Mouse (Mus musculus) bone marrow macrophage, adult 2 months (primary cell): Measurements from ENCODE around the gene Gm11596. TPM values are rescaled to one million over a fixed set of nuclear protein-coding genes. Genes with fewer than 3 reads are reported as not detected.
"Not testable (repeated sequence)": the region's sequence is repeated elsewhere in the genome, so short reads cannot be mapped to it uniquely, and the experiment has no call there.

ENCODE experiments used
- H3K27ac ChIP-seq: 2 replicates; pipeline ENCODE4 v1.5.1; 2012; ENCODE audit warnings: low read depth, low read length; ENCODE audit not compliant: insufficient read depth
- H3K4me1 ChIP-seq: 2 replicates; pipeline ENCODE4 v1.6.1; 2012; ENCODE audit warnings: low read length; ENCODE audit not compliant: control insufficient read depth, insufficient read depth
- H3K4me3 ChIP-seq: 2 replicates; pipeline ENCODE4 v1.5.1; 2012; ENCODE audit warnings: mild to moderate bottlenecking, low read length, moderate library complexity; ENCODE audit not compliant: insufficient read depth
- CTCF ChIP-seq: IDR thresholded peaks from 2 replicates; pipeline ENCODE4 v1.5.1; 2012; ENCODE audit warnings: low read depth, mild to moderate bottlenecking, low read length, moderate library complexity
- POLR2A ChIP-seq: IDR thresholded peaks from 2 replicates; pipeline ENCODE4 v1.6.1; 2012; ENCODE audit warnings: mild to moderate bottlenecking, low read depth, low read length, borderline replicate concordance
- polyA plus RNA-seq: library from polyadenylated mRNA; stranded (reverse); fragments of >200 nt; gene quantifications from 2 replicates; pipeline ENCODE4 v1.2.4, GENCODE M21; 2012; ENCODE audit not compliant: missing spikeins, insufficient read depth, insufficient read length

Gm11596 gene
- not detected in 2 replicates for polyA plus RNA-seq

DNA sequence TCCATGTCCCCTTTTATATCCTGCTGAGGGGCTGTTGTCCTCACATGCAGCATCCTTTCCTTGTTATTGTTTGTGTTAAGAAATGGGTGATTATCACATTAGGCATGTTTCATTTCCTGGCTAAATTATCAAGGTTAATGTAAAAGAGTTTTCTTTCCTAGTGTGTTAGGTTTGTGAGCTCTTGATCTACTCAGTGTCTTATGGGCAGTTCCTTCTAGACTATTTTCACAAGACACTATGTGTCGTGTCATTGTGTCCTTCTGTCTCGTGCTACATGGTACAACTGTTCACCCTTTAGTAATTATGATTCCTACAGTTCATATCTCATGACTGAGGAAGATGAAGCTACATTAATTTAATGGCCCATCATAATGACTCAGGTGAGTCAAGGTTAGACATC lies at the start of gene Gm11596:
Gene Gm11596, minus strand, starts transcription at position 101 of the 400 bp plus-strand sequence.
- Histone ChIP-seq H3K4me3 (no peak within 1 kb of the TSS), H3K4me1 (no peaks in the 10 kb centered on the region), H3K27ac (no peak within 1 kb of the TSS)
- TF ChIP-seq CTCF = no peak
- TF ChIP-seq POLR2A = no peak

DNA sequence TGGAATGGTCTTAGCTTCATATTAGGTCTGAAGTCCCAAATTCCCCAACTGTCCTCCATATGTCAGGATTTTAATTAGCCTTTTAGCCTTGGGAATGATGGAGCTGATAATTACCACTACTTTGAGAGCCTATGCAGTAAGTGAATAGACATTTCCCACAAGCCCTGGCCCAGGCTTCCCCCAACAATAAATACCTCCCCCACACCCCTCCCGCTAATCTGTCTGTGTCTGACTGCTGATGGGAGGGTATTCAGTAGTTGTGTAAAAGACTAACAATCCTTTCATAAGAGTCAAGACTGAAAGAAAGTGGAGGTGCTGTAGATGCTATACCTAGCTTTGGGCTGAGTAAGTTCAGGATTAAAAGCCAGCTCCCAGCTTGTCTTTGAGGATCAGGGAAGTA lies 48.9 kb upstream of the Gm11596 start:
- H3K4me1 ChIP-seq = no peaks in the 10 kb centered on the region
- H3K27ac ChIP-seq = no peak overlapping the region
- H3K4me3 ChIP-seq = no peak overlapping the region
- TF ChIP-seq POLR2A (no peak), CTCF (no peak)

DNA sequence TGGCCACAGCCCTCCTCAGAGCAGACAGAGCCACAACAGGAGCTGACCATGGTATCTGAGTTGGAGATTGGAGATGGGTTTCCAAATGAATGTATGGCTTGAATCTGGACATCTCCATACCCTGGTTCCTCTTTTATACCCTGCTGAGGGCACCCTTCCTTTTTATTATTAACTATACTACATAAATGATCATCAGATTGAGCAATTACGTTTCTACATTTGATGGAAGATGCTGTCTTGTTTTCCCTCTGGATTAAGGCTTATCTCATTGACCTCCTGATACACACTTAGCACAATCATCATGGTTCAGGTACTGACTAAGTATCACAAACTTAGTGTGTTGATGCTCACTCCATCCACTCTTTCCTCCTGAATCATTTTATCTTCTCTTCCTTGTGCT lies 44.7 kb upstream of the Gm11596 start, which contains the start of gene 2300003K06Rik:
Gene 2300003K06Rik, minus strand, starts transcription at position 101 of the 400 bp plus-strand sequence.
- no peak within 1 kb of the TSS for H3K27ac ChIP-seq
- TF ChIP-seq POLR2A (no peak), CTCF (no peak)
- H3K4me3 ChIP-seq = no peak within 1 kb of the TSS
- H3K4me1 ChIP-seq = no peaks in the 10 kb centered on the region

DNA sequence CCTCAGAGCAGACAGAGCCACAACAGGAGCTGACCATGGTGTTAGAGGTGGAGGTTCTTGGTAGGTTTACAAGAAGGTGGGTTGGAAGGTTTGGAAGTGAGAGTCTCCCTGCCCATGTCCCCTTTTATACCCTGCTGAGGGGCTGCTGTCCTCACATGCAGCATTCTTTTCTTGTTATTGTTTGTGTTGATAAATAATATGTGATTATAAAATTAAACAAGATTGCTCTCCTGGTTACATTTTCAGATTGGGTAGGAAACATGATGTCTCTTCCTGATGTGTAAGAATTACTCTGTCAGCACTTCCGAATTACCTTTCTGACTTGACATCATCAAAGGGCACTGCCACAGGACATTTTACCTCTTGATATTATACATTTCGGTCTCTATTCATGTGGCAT lies 22.3 kb upstream of the Gm11596 start, which contains the start of gene Gm11564:
Gene Gm11564, minus strand, starts transcription at position 101 of the 400 bp plus-strand sequence.
- H3K4me3 ChIP-seq, H3K27ac ChIP-seq, H3K4me1 ChIP-seq: not testable (repeated sequence)

DNA sequence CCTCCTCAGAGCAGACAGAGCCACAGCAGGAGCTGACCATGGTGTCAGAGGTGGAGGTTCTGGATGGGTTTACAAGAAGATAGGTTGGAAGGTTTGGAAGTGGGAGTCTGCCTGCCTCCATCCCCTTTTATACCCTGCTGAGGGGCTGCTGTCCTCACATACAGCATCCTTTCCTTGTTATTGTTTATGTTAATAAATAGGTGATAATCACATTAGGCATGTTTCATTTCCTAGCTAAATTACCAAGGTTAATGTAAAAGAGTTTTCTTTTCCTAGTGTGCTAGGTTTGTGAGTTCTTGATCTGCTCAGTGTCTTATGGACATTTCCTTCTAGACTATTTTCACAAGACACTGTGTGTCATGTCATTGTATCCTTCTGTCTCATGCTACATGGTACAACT lies 16.5 kb upstream of the Gm11596 start, which contains the start of gene Krtap4-13:
Gene Krtap4-13, minus strand, starts transcription at position 101 of the 400 bp plus-strand sequence.
- not testable (repeated sequence) for H3K4me1 ChIP-seq, H3K4me3 ChIP-seq, H3K27ac ChIP-seq

DNA sequence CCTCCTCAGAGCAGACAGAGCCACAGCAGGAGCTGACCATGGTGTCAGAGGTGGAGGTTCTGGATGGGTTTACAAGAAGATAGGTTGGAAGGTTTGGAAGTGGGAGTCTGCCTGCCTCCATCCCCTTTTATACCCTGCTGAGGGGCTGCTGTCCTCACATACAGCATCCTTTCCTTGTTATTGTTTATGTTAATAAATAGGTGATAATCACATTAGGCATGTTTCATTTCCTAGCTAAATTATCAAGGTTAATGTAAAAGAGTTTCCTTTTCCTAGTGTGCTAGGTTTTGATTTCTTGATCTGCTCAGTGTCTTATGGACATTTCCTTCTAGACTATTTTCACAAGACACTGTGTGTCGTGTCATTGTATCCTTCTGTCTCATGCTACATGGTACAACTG lies 11.1 kb upstream of the Gm11596 start, which contains the start of gene Gm11554:
Gene Gm11554, minus strand, starts transcription at position 101 of the 400 bp plus-strand sequence.
- not testable (repeated sequence) for H3K4me1 ChIP-seq, H3K4me3 ChIP-seq, H3K27ac ChIP-seq

DNA sequence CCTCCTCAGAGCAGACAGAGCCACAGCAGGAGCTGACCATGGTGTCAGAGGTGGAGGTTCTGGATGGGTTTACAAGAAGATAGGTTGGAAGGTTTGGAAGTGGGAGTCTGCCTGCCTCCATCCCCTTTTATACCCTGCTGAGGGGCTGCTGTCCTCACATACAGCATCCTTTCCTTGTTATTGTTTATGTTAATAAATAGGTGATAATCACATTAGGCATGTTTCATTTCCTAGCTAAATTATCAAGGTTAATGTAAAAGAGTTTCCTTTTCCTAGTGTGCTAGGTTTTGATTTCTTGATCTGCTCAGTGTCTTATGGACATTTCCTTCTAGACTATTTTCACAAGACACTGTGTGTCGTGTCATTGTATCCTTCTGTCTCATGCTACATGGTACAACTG lies 5.6 kb upstream of the Gm11596 start, which contains the start of gene Gm11569:
Gene Gm11569, minus strand, starts transcription at position 101 of the 400 bp plus-strand sequence.
- H3K27ac ChIP-seq, H3K4me1 ChIP-seq, H3K4me3 ChIP-seq: not testable (repeated sequence)

DNA sequence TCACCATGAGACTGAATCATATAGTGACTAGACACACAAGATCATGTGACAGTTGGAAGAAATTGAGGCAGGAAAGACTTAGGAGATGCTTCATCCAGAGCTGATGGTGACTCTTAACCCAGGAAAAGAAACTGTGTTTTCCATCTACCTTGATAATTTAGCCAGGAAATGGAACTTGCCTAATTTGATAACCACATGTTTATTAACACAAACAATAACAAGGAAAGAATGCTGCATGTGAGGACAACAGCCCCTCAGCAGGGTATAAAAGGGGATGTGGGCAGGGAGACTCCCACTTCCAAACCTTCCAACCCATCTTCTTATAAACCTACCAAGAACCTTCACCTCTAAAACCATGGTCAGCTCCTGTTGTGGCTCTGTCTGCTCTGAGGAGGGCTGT lies 8.4 kb downstream of the Gm11596 start, which contains the start of gene Krtap4-9:
Gene Krtap4-9, plus strand, starts transcription at position 301 of the 400 bp plus-strand sequence.
- not testable (repeated sequence) for H3K4me1 ChIP-seq

DNA sequence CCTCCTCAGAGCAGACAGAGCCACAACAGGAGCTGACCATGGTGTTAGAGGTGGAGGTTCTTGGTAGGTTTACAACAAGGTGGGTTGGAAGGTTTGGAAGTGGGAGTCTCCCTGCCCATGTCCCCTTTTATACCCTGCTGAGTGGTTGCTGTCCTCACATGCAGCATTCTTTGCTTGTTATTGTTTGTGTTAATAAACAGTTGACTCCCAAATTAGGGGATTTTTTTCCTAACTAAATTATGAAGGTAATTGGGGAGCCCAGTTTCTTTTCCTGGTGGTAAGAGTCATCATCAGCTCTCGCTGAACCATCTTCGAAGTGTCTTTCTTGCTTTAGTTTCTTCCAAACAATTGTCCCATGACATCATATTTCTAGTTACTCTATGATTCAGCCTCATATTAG lies 12.7 kb downstream of the Gm11596 start, which contains the start of gene Krtap4-8:
Gene Krtap4-8, minus strand, starts transcription at position 101 of the 400 bp plus-strand sequence.
- TF ChIP-seq POLR2A (no peak), CTCF (no peak)
- Histone ChIP-seq H3K4me3 (no peak within 1 kb of the TSS), H3K27ac (no peak within 1 kb of the TSS), H3K4me1 (no peaks in the 10 kb centered on the region)

More for the DNA sequence above, 8.4 kb downstream of the Gm11596 start, which contains the start of gene Krtap4-9:
- H3K4me3 ChIP-seq, H3K27ac ChIP-seq: not testable (repeated sequence)

DNA sequence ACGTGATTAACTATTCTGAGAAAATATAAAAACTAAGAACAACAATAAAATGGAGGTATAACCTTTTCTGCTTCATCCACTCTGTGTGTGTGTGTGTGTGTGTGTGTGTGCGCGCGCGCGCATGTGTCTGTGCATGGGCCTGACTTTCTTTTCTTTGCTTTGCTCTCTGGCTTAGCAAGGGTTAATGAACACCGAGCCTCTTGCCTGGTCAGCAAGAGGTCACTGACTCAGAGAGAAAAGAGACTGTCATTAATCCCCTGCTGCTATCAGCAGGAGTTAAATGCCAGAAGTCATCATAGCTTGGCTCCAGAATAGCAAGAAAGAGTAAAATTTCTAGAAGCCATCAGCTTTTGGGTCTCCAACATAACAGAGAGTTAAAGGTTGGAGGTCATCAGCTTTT lies 14.9 kb downstream of the Gm11596 start:
- H3K4me1 ChIP-seq = no peaks in the 10 kb centered on the region
- TF ChIP-seq CTCF = no peak
- no peak for TF ChIP-seq POLR2A
- no peak overlapping the region for H3K4me3 ChIP-seq
- no peak overlapping the region for H3K27ac ChIP-seq

DNA sequence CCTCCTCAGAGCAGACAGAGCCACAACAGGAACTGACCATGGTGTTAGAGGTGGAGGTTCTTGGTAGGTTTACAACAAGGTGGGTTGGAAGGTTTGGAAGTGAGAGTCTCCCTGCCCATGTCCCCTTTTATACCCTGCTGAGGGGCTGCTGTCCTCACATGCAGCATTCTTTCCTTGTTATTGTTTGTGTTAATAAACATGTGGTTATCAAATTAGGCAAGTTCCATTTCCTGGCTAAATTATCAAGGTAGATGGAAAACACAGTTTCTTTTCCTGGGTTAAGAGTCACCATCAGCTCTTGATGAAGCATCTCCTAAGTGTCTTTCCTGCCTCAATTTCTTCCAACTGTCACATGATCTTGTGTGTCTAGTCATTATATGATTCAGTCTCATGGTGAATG lies 20.5 kb downstream of the Gm11596 start, which contains the start of gene Gm11595:
Gene Gm11595, minus strand, starts transcription at position 101 of the 400 bp plus-strand sequence.
- H3K4me1 ChIP-seq, H3K27ac ChIP-seq, H3K4me3 ChIP-seq: not testable (repeated sequence)
